Mouse (Mus musculus): ENCODE data around the gene Fam83f.

GRCm38 (mm10) chr15:80721861-80722260 is 50.2 kb downstream of the Fam83f start:
- no peak for TF ChIP-seq CTCF (IDR thresholded peaks at IDR 0.05; ENCODE audit: borderline replicate concordance, control insufficient read depth, extremely low read depth, insufficient read depth, low read length, poor library complexity)
- no peak for TF ChIP-seq POLR2A (IDR thresholded peaks at IDR 0.05; ENCODE audit: control insufficient read depth, extremely low read depth, insufficient read depth, low read length, poor library complexity)
